Mouse (Mus musculus): ENCODE measurements around the gene Pdap1.

DNA sequence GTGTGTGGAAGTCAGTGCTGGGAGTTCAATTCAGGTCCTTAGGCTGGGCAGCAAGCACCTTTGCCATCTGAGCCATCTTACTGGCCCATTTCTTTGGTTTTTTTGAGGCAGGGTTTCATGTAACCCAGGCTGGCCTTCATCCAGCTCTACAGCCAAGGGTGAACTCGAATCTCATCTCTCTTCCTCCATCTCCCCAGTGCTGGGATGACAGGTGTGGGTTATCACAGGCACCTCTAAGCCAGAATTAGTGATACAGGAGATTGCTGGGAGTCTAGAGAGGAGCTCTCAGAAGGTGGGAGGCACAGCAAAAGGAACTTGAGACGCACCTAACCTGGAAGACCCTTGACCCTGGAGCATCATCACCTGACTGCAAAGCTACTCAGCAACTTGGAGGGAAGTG lies 26.6 kb downstream of the Pdap1 start:
- no peak for TF ChIP-seq CTCF (IDR thresholded peaks at IDR 0.05; ENCODE audit: low read depth)
- no peak for TF ChIP-seq EP300 (IDR thresholded peaks at IDR 0.05; ENCODE audit: low read depth)
